Mouse (Mus musculus) cerebellum, adult 9-10 months (tissue): ENCODE measurements around the gene Cdk18.
"Not testable (repeated sequence)": the region's sequence is repeated elsewhere in the genome, so short reads cannot be mapped to it uniquely, and the experiment has no call there.

Source experiments
- DNase-seq: peaks from one replicate; pipeline ENCODE4 v3.0.0; 2022

Cdk18 gene

GRCm38 (mm10) chr1:132139416-132139864 is at the start of gene Cdk18:
Cdk18 (minus strand) TSS chr1:132139684.
- peak; percentile 60 for DNase-seq

DNA sequence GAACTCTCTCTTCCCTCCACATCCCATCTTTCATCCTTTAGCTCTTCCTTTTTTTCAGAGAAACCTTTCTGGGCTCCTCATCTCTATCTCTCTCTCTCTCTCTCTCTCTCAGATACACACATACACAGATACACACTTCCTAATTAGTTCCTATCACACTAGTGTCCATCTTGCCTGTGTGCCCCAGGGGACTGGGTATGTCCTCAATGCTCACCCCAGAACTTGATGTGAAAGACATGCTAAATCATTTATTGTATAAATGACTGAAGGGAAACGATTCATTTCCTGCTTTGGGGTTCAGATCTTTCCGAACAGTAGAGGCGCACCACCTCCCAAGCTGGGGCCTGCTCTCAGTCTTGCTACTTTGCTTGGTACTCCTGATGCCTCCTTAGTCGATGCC is 49.7 kb upstream of the Cdk18 start:
- no peak for DNase-seq

DNA sequence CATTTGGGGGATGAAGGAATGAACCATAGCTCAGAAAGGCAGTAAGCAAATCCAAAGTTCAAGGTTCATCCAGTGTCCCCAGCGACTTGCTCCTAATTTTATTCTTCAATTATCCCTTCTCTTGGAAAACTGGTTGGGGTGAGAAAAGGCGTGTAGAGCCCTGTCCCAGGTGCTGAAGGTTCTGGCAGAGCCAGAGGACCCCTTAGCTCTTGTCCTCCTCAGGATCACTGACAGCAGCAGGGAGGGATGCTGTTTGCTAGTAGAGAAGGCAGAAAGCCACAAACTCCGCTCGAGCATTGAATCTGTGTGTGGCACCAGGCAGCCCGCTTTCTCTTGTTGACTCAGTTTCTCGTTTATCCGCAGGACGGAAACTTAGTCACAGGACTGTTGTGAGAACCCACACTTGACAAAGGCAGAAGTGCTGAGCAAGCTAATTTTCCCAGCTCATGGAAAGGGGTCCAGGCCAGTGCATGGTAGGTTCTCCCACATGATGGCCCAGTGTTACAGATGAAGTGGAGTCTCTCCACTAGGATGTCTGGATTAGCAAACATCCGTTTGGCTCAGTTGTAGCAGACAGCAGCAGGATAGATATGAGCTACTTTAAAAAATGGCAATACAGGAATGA is 49.1 kb upstream of the Cdk18 start:
- no peak for DNase-seq

GRCm38 (mm10) chr1:132186303-132186702 is 46.8 kb upstream of the Cdk18 start:
- no peak for DNase-seq

GRCm38 (mm10) chr1:132171619-132172018 is 32.1 kb upstream of the Cdk18 start:
- DNase-seq: no peak

DNA sequence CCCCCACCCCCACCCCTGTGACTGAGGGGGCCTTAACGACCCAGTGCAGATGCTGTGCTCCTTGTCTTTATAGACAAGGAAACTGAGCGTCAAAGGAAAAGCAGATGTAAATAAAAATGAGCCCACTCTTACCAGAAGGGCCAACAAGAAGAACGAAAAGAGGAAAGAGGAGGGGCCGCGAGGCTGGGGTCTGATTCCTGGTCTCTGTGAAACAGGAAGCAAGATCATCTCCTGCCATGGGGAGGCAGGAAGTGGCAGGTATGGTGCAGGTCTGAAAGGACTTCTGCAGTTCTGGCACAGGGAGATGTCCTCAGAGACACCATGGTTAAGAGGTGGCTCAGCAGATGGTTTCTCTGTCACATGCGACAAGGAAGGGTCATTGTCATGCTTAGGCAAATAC is 31.2 kb upstream of the Cdk18 start:
- no peak for DNase-seq

- no peak for DNase-seq
These were observed 28.8 kb upstream of the Cdk18 start for GRCm38 (mm10) chr1:132168115-132168767.

DNA sequence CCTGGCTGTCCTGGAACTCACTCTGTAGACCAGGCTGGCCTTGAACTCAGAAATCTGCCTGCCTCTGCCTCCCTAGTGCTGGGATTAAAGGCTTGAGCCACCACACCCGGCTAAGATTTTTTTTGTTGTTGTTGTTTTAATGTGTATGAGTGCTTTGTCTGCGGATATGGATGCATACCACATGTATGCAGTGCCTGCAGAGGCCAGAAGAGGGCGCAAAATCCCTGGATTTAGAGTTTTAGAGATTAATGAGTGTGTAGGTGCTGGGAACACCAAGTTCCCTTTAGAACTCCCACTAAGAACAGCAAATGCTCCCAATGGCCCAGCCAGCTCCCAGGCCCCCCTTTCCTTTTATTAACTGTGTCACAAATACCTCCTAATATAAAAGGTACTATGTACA is 26.4 kb upstream of the Cdk18 start:
- DNase-seq: no peak

- DNase-seq: no peak
These were observed 25.5 kb upstream of the Cdk18 start for GRCm38 (mm10) chr1:132164780-132165518.

DNA sequence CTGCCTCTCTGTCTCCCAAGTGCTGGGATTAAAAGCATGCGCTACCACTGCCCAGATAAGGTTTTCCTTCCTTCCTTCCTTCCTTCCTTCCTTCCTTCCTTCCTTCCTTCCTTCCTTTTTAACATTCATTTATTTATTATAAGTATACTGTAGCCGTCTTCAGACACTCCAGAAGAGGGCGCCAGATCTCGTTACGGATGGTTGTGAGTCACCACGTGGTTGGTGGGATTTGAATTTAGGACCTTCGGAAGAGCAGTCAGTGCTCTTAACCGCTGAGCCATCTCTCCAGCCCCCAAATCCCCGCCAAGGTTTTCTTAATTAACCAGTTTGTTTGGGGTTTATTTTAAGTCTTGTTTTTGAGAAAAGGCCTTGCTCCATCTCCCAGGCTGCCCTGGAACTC is 23.1 kb upstream of the Cdk18 start:
- not testable (repeated sequence) for DNase-seq

GRCm38 (mm10) chr1:132161211-132161880 is 21.9 kb upstream of the Cdk18 start:
- DNase-seq: peak; percentile 82

DNA sequence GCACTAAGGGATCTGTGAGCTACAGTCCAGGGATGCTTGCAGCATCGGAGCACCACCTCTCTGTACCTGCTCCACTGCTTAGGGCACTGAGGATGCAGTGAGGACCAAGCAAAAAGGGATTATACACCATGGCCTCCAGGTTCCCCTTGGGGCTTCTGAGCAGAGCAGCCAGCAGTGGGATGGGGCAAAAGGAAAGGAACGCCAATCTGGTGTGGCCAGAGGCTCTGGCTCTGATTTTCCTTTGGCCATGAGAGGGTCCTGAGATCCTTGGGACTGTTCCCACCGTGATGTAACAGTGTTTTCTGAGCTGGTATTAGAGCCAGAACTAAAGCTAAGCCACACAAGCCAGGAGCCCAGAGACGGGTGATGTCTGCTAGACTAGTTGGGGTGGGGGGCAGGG is 20.2 kb upstream of the Cdk18 start:
- DNase-seq: no peak

GRCm38 (mm10) chr1:132158741-132159140 is 19.3 kb upstream of the Cdk18 start:
- DNase-seq: no peak

DNA sequence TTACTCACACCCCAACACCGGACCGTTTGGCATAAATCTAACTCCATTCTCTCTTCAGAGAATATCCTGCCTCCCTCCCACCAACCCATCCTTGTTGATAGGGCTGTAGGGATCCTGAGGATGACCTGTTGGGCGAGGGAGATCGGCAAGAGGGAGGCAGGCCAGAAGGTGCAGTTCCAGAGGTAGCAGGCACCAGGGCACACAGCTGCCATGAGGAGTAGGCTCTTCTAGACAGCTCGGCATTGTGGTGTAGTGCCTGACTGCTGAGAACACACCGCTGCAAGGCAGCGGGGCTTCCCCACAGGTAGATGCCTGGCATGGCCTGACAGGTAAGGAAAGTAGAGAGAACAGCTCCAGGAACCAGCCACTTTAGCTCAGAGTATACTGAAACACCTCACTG is 18.3 kb upstream of the Cdk18 start:
- DNase-seq: no peak

- DNase-seq: peak; percentile 94
These were observed 17.7 kb upstream of the Cdk18 start for GRCm38 (mm10) chr1:132157016-132157781.

DNA sequence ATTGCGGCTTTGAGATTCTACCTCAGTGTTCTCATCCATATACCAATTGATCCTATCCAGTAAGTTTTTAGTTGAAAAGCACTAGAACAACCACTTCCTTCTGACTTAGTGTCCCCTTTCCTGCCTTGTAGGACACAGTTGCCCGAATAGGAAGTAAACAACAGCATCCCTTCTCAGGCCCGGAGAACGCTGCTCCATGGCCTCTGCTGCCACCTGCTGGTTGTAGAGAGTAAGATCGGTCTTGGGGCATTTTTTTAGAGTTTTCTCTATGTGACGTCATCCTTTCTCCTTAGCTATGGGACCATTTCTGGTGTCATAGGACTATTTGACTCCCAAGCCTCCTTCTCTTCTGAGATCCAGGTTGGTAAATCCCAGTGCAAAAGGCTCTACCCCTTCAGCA is 16.3 kb upstream of the Cdk18 start:
- peak; percentile 86 for DNase-seq

DNA sequence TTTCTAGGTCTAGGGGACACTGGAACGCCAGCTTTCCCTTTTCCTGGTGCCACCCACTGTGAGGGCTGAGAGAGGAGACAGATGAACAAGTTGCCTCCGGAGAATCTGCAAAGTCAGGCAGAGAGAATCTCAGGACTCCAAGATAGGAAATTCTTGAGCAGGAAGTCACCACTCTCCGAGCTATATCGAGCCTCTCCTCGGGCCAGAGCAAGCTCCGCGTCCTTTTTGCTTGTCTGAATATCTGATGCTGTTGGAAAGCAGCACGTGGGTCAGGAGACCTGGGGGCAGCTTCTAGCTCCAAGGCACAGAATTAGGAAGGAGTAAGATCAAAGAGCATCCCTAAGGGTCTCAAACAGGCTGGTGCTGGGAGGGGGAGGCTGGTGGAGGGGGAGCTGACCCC is 14.2 kb upstream of the Cdk18 start:
- no peak for DNase-seq

GRCm38 (mm10) chr1:132153086-132153690 is 13.7 kb upstream of the Cdk18 start:
- no peak for DNase-seq

GRCm38 (mm10) chr1:132151908-132152307 is 12.4 kb upstream of the Cdk18 start:
- no peak for DNase-seq

- DNase-seq: no peak
These were observed 11.5 kb upstream of the Cdk18 start for GRCm38 (mm10) chr1:132150817-132151601.

- DNase-seq: no peak
These were observed 10.7 kb upstream of the Cdk18 start for GRCm38 (mm10) chr1:132150171-132150570.
